Mouse (Mus musculus): ENCODE measurements around the gene Rcn2.
"Not testable (repeated sequence)": the region's sequence is repeated elsewhere in the genome, so short reads cannot be mapped to it uniquely, and the experiment has no call there.

Gene Rcn2

GRCm38 (mm10) chr9:56041372-56042180 lies at the start of gene Rcn2:
TSS of gene Rcn2 (plus strand) at chr9:56041845.
- DNase-seq (ENCODE audit: low spot score): peak; percentile 96

GRCm38 (mm10) chr9:56004679-56005078 lies 37.0 kb upstream of the Rcn2 start:
- DNase-seq (ENCODE audit: low spot score): not testable (repeated sequence)

GRCm38 (mm10) chr9:56010450-56010849 lies 31.2 kb upstream of the Rcn2 start, which contains the start of gene 4930563M21Rik:
TSS of gene 4930563M21Rik (minus strand) at chr9:56010550.
- no peak for DNase-seq (ENCODE audit: low spot score)

GRCm38 (mm10) chr9:56024772-56025171 lies 16.9 kb upstream of the Rcn2 start:
- DNase-seq (ENCODE audit: low spot score): no peak

- DNase-seq (ENCODE audit: low spot score): no peak
Observed at GRCm38 (mm10) chr9:56027292-56027691, 14.4 kb upstream of the Rcn2 start.

- DNase-seq (ENCODE audit: low spot score): no peak
Observed at GRCm38 (mm10) chr9:56032219-56032618, 9.4 kb upstream of the Rcn2 start.

GRCm38 (mm10) chr9:56042181-56042621 lies 556 bp downstream of the Rcn2 start:
- no peak for DNase-seq (ENCODE audit: low spot score)

- DNase-seq (ENCODE audit: low spot score): no peak
Observed at GRCm38 (mm10) chr9:56053796-56054195, 12.2 kb downstream of the Rcn2 start.

GRCm38 (mm10) chr9:56056147-56056546 lies 14.5 kb downstream of the Rcn2 start:
- DNase-seq (ENCODE audit: low spot score): no peak

GRCm38 (mm10) chr9:56062336-56062735 lies 20.7 kb downstream of the Rcn2 start:
- DNase-seq (ENCODE audit: low spot score): no peak

- no peak for DNase-seq (ENCODE audit: low spot score)
Observed at GRCm38 (mm10) chr9:56065011-56065410, 23.4 kb downstream of the Rcn2 start.

- DNase-seq (ENCODE audit: low spot score): no peak
Observed at GRCm38 (mm10) chr9:56067964-56068363, 26.3 kb downstream of the Rcn2 start.

GRCm38 (mm10) chr9:56068630-56069029 lies 27.0 kb downstream of the Rcn2 start:
- no peak for DNase-seq (ENCODE audit: low spot score)

- no peak for DNase-seq (ENCODE audit: low spot score)
Observed at GRCm38 (mm10) chr9:56072861-56073260, 31.2 kb downstream of the Rcn2 start.

GRCm38 (mm10) chr9:56074863-56075262 lies 33.2 kb downstream of the Rcn2 start:
- no peak for DNase-seq (ENCODE audit: low spot score)

- DNase-seq (ENCODE audit: low spot score): peak; percentile 81
Observed at GRCm38 (mm10) chr9:56075264-56075663, 33.6 kb downstream of the Rcn2 start.

GRCm38 (mm10) chr9:56075901-56076620 lies 34.4 kb downstream of the Rcn2 start:
- DNase-seq (ENCODE audit: low spot score): peak; percentile 46

- no peak for DNase-seq (ENCODE audit: low spot score)
Observed at GRCm38 (mm10) chr9:56079587-56079986, 37.9 kb downstream of the Rcn2 start.

GRCm38 (mm10) chr9:56086524-56086923 lies 44.9 kb downstream of the Rcn2 start:
- no peak for DNase-seq (ENCODE audit: low spot score)

- DNase-seq (ENCODE audit: low spot score): peak; percentile 60
Observed at GRCm38 (mm10) chr9:56089778-56090520, 48.3 kb downstream of the Rcn2 start, which contains the start of gene Pstpip1. TSS of gene Pstpip1 (plus strand) at chr9:56089962.

- no peak for DNase-seq (ENCODE audit: low spot score)
Observed at GRCm38 (mm10) chr9:56090546-56091225, 49.0 kb downstream of the Rcn2 start.

- DNase-seq (ENCODE audit: low spot score): no peak
Observed at GRCm38 (mm10) chr9:56092102-56092501, 50.5 kb downstream of the Rcn2 start.
